Mouse (Mus musculus) intestine, embryonic 15.5 days (tissue): Measurements from ENCODE around the gene Rnd3. TPM values are rescaled to one million over a fixed set of nuclear protein-coding genes. Genes with fewer than 3 reads are reported as not detected.
A peak's percentile ranks its signal among the peaks of the same experiment; 100 is the strongest.

ENCODE experiments used
- ATAC-seq: fragments of 200-750 bp; cut with Nextera tagmentation; 2 replicates; pipeline ENCODE4 v1.8.0; 2017; ENCODE audit warnings: moderate TSS enrichment, moderate library complexity
- H3K27ac ChIP-seq: fragments of 300-500 bp; sonication (generic); 2 replicates; pipeline ENCODE4 v1.5.1; 2015; ENCODE audit warnings: mild to moderate bottlenecking, inconsistent platforms
- H3K27me3 ChIP-seq: fragments of 300-500 bp; sonication (generic); replicated peaks from 2 replicates; pipeline ENCODE4 v1.6.1; 2015; ENCODE audit warnings: inconsistent platforms
- H3K36me3 ChIP-seq: fragments of 300-500 bp; sonication (generic); 2 replicates; pipeline ENCODE4 v1.6.1; 2015; ENCODE audit warnings: inconsistent platforms
- H3K4me1 ChIP-seq: fragments of 300-500 bp; sonication (generic); replicated peaks from 2 replicates; pipeline ENCODE4 v1.6.1; 2015; ENCODE audit warnings: inconsistent platforms
- H3K4me2 ChIP-seq: fragments of 300-500 bp; sonication (generic); replicated peaks from 2 replicates; pipeline ENCODE4 v1.6.1; 2015; ENCODE audit warnings: mild to moderate bottlenecking, inconsistent platforms
- H3K4me3 ChIP-seq: fragments of 300-500 bp; sonication (generic); replicated peaks from 2 replicates; pipeline ENCODE4 v1.5.1; 2015; ENCODE audit warnings: inconsistent platforms
- H3K9ac ChIP-seq: fragments of 300-500 bp; sonication (generic); 2 replicates; pipeline ENCODE4 v1.6.1; 2015; ENCODE audit warnings: inconsistent platforms
- H3K9me3 ChIP-seq: fragments of 300-500 bp; sonication (generic); 2 replicates; pipeline ENCODE4 v1.6.1; 2016; ENCODE audit warnings: inconsistent platforms
- WGBS: fragments of 180-500 bp; shearing (Covaris S2); methylation state at CpG from one replicate; pipeline ENCODE4 v1.1.7; 2015; 5-methylcytosine and 5-hydroxymethylcytosine counted together
- polyA plus RNA-seq: library from polyadenylated mRNA; unstranded; fragments of >200 nt; fragmentation: Nextera tagmentation; extraction: Ambion mirVana; gene quantifications from 2 replicates; pipeline ENCODE4 v1.2.1, GENCODE M21; 2015

Gene Rnd3
- polyA plus RNA-seq, 1 experiment from 2014 or later: 69.4 TPM

- WGBS: 5% methylated on average over 7 of the region's 7 CpGs
- H3K4me3 ChIP-seq: peak overlapping the region; percentile 86
- peak overlapping the region; percentile 93 for H3K27ac ChIP-seq
- peak overlapping the region; percentile 61 for H3K4me2 ChIP-seq
- no peaks in the 10 kb centered on the region for H3K27me3 ChIP-seq
- ATAC-seq: no peak
- no peaks in the 10 kb centered on the region for H3K9me3 ChIP-seq
- no peaks in the 10 kb centered on the region for H3K36me3 ChIP-seq
- H3K9ac ChIP-seq: peak overlapping the region; percentile 89
- H3K4me1 ChIP-seq: peaks cover 22% of the 10 kb centered on the region
Measured at GRCm38 (mm10) chr2:51145838-51146470, 3.0 kb downstream of the Rnd3 start.

GRCm38 (mm10) chr2:51144380-51145120 lies 4.4 kb downstream of the Rnd3 start:
- peak overlapping the region; percentile 54 for H3K4me2 ChIP-seq
- no peaks in the 10 kb centered on the region for H3K27me3 ChIP-seq
- peaks cover 31% of the 10 kb centered on the region for H3K4me1 ChIP-seq
- peak overlapping the region; percentile 54; the same call in 1 of the 2 replicates for H3K27ac ChIP-seq
- peak overlapping the region; percentile 22 for H3K4me3 ChIP-seq
- H3K36me3 ChIP-seq: no peaks in the 10 kb centered on the region
- no peak overlapping the region for H3K9ac ChIP-seq
- 36% methylated on average over 6 of the region's 6 CpGs for WGBS
- H3K9me3 ChIP-seq: no peaks in the 10 kb centered on the region
- ATAC-seq: no peak

GRCm38 (mm10) chr2:51142422-51142821 lies 6.5 kb downstream of the Rnd3 start:
- WGBS: 40% methylated on average over 1 of the region's 1 CpGs
- peak overlapping the region; percentile 47 for H3K4me2 ChIP-seq

GRCm38 (mm10) chr2:51141345-51141744 lies 7.6 kb downstream of the Rnd3 start:
- ATAC-seq: peak; percentile 60; the same call in 1 of the 2 replicates
- Histone ChIP-seq H3K36me3 (peaks cover under 1% of the 10 kb centered on the region), H3K9me3 (no peaks in the 10 kb centered on the region), H3K27me3 (no peaks in the 10 kb centered on the region), H3K27ac (peak overlapping the region; percentile 54), H3K4me1 (peaks cover 36% of the 10 kb centered on the region), H3K4me2 (peak overlapping the region; percentile 47), H3K9ac (no peak overlapping the region), H3K4me3 (peak overlapping the region; percentile 1)
- 31% methylated on average over 3 of the region's 3 CpGs for WGBS

More at GRCm38 (mm10) chr2:51142422-51142821, 6.5 kb downstream of the Rnd3 start:
- Histone ChIP-seq H3K4me1 (peaks cover 34% of the 10 kb centered on the region), H3K27me3 (no peaks in the 10 kb centered on the region), H3K36me3 (no peaks in the 10 kb centered on the region), H3K9ac (no peak overlapping the region), H3K27ac (peak overlapping the region; percentile 51; the same call in 1 of the 2 replicates), H3K9me3 (no peaks in the 10 kb centered on the region), H3K4me3 (no peak overlapping the region)
- no peak for ATAC-seq

- Histone ChIP-seq H3K27me3 (no peaks in the 10 kb centered on the region), H3K4me1 (peaks cover 36% of the 10 kb centered on the region), H3K4me2 (peak overlapping the region; percentile 47), H3K9ac (peak overlapping the region; percentile 34; the same call in 1 of the 2 replicates), H3K27ac (peak overlapping the region; percentile 54), H3K4me3 (peak overlapping the region; percentile 1), H3K36me3 (peaks cover 6% of the 10 kb centered on the region), H3K9me3 (no peaks in the 10 kb centered on the region)
- WGBS: 6% methylated on average over 8 of the region's 8 CpGs
- no peak for ATAC-seq
Measured at GRCm38 (mm10) chr2:51140486-51140885, 8.4 kb downstream of the Rnd3 start.

DNA sequence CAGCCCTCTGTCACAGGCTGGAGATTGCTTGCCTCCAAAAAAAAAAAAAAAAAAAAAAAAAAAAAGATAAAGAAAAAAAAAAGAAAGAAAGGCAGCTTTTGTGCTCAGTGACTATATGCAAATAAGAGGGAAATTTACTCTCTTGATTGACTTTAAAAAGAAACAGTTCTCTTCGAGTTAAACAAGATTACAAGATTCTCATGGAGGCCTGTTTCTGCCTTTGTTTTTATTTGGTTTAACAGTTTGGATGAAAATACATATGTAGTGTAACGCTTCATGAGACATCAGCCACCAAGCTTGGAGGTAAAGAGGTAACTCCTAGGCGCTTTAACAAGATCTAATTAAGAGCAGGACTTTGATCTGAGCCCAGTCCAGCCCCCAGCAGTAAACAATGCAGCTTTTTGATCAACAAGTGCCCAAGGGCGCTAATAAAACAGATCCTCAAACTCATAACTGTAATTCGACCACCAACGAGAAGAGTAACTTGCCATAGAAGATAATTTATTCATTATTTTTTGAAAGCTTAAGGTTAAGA lies 8.9 kb downstream of the Rnd3 start:
- no peak overlapping the region for H3K9ac ChIP-seq
- peak overlapping the region; percentile 86 for H3K27ac ChIP-seq
- H3K27me3 ChIP-seq: no peaks in the 10 kb centered on the region
- peaks cover 6% of the 10 kb centered on the region for H3K36me3 ChIP-seq
- no peaks in the 10 kb centered on the region for H3K9me3 ChIP-seq
- H3K4me3 ChIP-seq: no peak overlapping the region
- H3K4me1 ChIP-seq: peaks cover 36% of the 10 kb centered on the region
- 20% methylated on average over 6 of the region's 6 CpGs for WGBS
- no peak for ATAC-seq
- peak overlapping the region; percentile 47; the same call in 1 of the 2 replicates for H3K4me2 ChIP-seq

- Histone ChIP-seq H3K9ac (no peak overlapping the region), H3K4me1 (peaks cover 33% of the 10 kb centered on the region)
Measured at GRCm38 (mm10) chr2:51139218-51139911, 9.5 kb downstream of the Rnd3 start.

DNA sequence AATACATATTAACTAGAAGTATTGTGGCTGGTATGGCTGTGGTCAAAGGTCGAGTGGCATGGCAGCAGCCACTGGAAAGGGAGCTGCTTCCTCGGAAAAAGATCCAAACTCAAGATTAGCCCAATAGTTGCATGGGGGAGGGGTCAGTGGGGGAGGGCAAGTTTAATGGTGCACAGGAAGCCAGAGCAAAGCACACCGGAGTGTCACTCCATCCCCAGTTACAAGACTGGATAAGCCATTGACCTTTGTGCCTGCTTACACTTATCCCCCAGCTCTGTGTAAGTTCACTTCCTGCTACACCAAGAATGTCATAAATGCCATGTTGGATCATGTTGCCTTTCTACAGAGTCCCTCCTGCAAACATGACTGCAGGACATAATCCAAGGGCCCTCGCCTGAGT lies 11.2 kb downstream of the Rnd3 start:
- H3K27me3 ChIP-seq: no peaks in the 10 kb centered on the region
- peaks cover 24% of the 10 kb centered on the region for H3K4me1 ChIP-seq
- H3K4me2 ChIP-seq: no peak overlapping the region
- 39% methylated on average over 4 of the region's 4 CpGs for WGBS
- H3K9me3 ChIP-seq: no peaks in the 10 kb centered on the region
- no peak overlapping the region for H3K4me3 ChIP-seq
- ATAC-seq: peak; percentile 87
- H3K27ac ChIP-seq: peak overlapping the region; percentile 60
- H3K36me3 ChIP-seq: peaks cover 13% of the 10 kb centered on the region
- no peak overlapping the region for H3K9ac ChIP-seq

More at GRCm38 (mm10) chr2:51139218-51139911, 9.5 kb downstream of the Rnd3 start:
- H3K9me3 ChIP-seq: no peaks in the 10 kb centered on the region
- 25% methylated on average over 5 of the region's 5 CpGs for WGBS
- peak; percentile 61 for ATAC-seq
- 0 out of 2 replicates have a peak overlapping the region, but pooled peaks have one; percentile 11 for H3K4me3 ChIP-seq
- H3K27ac ChIP-seq: peak overlapping the region; percentile 86
- peaks cover 11% of the 10 kb centered on the region for H3K36me3 ChIP-seq
- no peaks in the 10 kb centered on the region for H3K27me3 ChIP-seq
- H3K4me2 ChIP-seq: peak overlapping the region; percentile 22; the same call in 1 of the 2 replicates

DNA sequence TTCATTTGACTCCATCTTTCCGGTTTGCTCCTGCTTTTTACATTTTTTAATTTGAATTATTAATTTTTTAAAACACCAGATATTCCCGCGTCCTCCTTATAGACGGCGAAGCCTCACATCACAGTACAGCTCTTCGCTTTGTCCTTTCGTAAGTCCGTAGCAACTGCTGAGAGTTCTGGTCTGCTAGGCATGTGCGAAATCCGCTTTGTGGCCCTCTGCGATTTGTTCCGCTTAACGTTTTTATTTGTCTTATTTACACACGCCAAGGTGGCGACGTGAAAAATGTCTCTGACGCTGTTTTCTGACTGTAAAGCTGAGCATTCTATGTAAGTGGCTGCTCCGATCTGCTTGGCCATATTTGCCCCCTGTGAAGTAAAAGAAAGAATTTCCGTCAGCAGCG lies 16.7 kb downstream of the Rnd3 start:
- Histone ChIP-seq H3K27ac (no peak overlapping the region), H3K4me3 (no peak overlapping the region), H3K36me3 (peaks cover 21% of the 10 kb centered on the region), H3K4me2 (no peak overlapping the region), H3K9me3 (no peaks in the 10 kb centered on the region), H3K9ac (no peak overlapping the region), H3K27me3 (no peaks in the 10 kb centered on the region), H3K4me1 (0 out of 2 replicates have a peak, but pooled peaks cover 6% of the 10 kb centered on the region)
- no peak for ATAC-seq
- WGBS: 95% methylated on average over 20 of the region's 20 CpGs

DNA sequence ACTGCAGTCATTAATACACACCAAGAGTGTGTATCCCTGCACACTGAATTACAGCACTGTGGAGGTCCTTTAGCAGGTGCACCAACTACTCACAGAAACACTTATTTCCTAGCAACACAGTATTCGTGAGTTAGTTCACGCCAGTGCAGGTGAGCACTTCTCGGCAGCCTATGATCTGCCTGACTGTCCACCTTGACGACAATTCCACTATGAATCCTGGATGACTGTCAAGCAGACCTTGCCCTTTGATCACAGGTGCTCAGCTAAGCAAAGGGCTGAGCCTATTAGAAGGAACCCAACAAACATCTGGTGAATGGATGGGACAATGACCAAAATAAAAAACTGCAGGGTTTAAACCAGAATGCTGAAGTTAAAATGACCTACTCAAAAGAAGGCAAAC lies 20.8 kb downstream of the Rnd3 start:
- Histone ChIP-seq H3K9me3 (no peaks in the 10 kb centered on the region), H3K4me3 (no peak overlapping the region), H3K27me3 (no peaks in the 10 kb centered on the region), H3K4me2 (no peak overlapping the region), H3K36me3 (peaks cover 10% of the 10 kb centered on the region), H3K4me1 (no peaks in the 10 kb centered on the region), H3K27ac (no peak overlapping the region), H3K9ac (no peak overlapping the region)
- 72% methylated on average over 4 of the region's 4 CpGs for WGBS
- ATAC-seq: peak; percentile 40; the same call in 1 of the 2 replicates

GRCm38 (mm10) chr2:51110271-51110670 lies 38.6 kb downstream of the Rnd3 start:
- Histone ChIP-seq H3K36me3 (no peaks in the 10 kb centered on the region), H3K9me3 (no peaks in the 10 kb centered on the region), H3K4me1 (no peaks in the 10 kb centered on the region), H3K27ac (no peak overlapping the region), H3K27me3 (no peaks in the 10 kb centered on the region), H3K4me2 (no peak overlapping the region), H3K9ac (no peak overlapping the region), H3K4me3 (no peak overlapping the region)
- no peak for ATAC-seq
- 37% methylated on average over 2 of the region's 2 CpGs for WGBS

DNA sequence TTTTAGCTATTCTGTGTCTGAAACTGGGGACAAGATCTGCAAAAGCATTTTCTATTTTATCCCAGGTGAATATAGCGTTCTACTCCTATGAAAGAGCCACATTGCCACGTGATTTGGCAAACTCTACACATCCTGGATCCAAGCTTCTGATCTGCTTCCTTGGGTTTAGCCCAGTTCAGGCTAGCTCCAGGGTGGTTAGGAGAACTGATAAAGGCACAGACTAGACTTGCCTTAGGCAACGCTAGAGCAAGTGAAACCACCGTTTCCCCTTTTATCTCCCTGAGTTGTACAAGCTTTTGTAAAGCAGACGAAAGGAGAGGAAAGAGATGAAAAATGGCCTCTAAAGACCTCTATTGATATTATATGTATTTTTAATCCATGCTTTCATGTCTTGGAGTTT lies 40.3 kb downstream of the Rnd3 start:
- no peaks in the 10 kb centered on the region for H3K36me3 ChIP-seq
- WGBS: 70% methylated on average over 5 of the region's 5 CpGs
- no peak for ATAC-seq

More for the DNA sequence above, 40.3 kb downstream of the Rnd3 start:
- Histone ChIP-seq H3K4me3 (no peak overlapping the region), H3K4me1 (no peaks in the 10 kb centered on the region), H3K4me2 (no peak overlapping the region), H3K9me3 (no peaks in the 10 kb centered on the region), H3K9ac (no peak overlapping the region), H3K27ac (no peak overlapping the region), H3K27me3 (no peaks in the 10 kb centered on the region)
